Mouse (Mus musculus) forebrain, postnatal 0 days (tissue): ENCODE measurements around the gene Bptf. TPM values are rescaled to one million over a fixed set of nuclear protein-coding genes. Genes with fewer than 3 reads are reported as not detected.
"Not testable (repeated sequence)": the region's sequence is repeated elsewhere in the genome, so short reads cannot be mapped to it uniquely, and the experiment has no call there.

Source experiments
- ATAC-seq: fragments of 200-750 bp; cut with Nextera tagmentation; 2 replicates; pipeline ENCODE4 v1.8.0; 2017; ENCODE audit warnings: mild to moderate bottlenecking, moderate library complexity
- DNase-seq: peaks from one replicate; pipeline ENCODE4 v3.0.0-alpha.2; 2015
- H3K27ac ChIP-seq: fragments of 300-500 bp; sonication (generic); 2 replicates; pipeline ENCODE4 v1.5.1; 2014; ENCODE audit warnings: low read depth, mild to moderate bottlenecking, antibody characterized with exemption, low read length, moderate library complexity, mixed read lengths
- H3K27me3 ChIP-seq: fragments of 300-500 bp; sonication (generic); 2 replicates; pipeline ENCODE4 v1.6.1; 2014; ENCODE audit warnings: mild to moderate bottlenecking, low read length, mixed read lengths; ENCODE audit not compliant: insufficient read depth
- H3K36me3 ChIP-seq: fragments of 300-500 bp; sonication (generic); 2 replicates; pipeline ENCODE4 v1.6.1; 2014; ENCODE audit warnings: mild to moderate bottlenecking, moderate library complexity; ENCODE audit not compliant: insufficient read depth
- H3K4me1 ChIP-seq: fragments of 300-500 bp; sonication (generic); 2 replicates; pipeline ENCODE4 v1.6.1; 2014; ENCODE audit warnings: antibody characterized with exemption; ENCODE audit not compliant: insufficient read depth
- H3K4me2 ChIP-seq: fragments of 300-500 bp; sonication (generic); 2 replicates; pipeline ENCODE4 v1.6.1; 2014; ENCODE audit warnings: low read depth, mild to moderate bottlenecking, moderate library complexity
- H3K4me3 ChIP-seq: fragments of 300-500 bp; sonication (generic); 2 replicates; pipeline ENCODE4 v1.5.1; 2014; ENCODE audit warnings: low read depth, low read length, mixed read lengths
- H3K9ac ChIP-seq: fragments of 300-500 bp; sonication (generic); 2 replicates; pipeline ENCODE4 v1.6.1; 2014; ENCODE audit warnings: mild to moderate bottlenecking
- H3K9me3 ChIP-seq: fragments of 300-500 bp; sonication (generic); 2 replicates; pipeline ENCODE4 v1.6.1; 2016; ENCODE audit warnings: low read length
- CTCF ChIP-seq: sonication (generic); IDR thresholded peaks from 2 replicates; pipeline ENCODE4 v1.5.1; 2016; ENCODE audit warnings: antibody characterized with exemption, control low read depth, low read depth
- WGBS: fragments of 180-500 bp; shearing (Covaris S2); extraction: QIAGEN DNeasy Blood & Tissue Kit; methylation state at CpG from one replicate; pipeline ENCODE4 v1.1.7; 2014; 5-methylcytosine and 5-hydroxymethylcytosine counted together
- polyA plus RNA-seq: library from polyadenylated mRNA; unstranded; fragments of >200 nt; fragmentation: Nextera tagmentation; extraction: Ambion mirVana; gene quantifications from 2 replicates; pipeline ENCODE4 v1.2.1, GENCODE M21; 2015
- total RNA-seq: library from RNA; depleted of rRNA; stranded (reverse); fragments of >200 nt; gene quantifications from 2 replicates; pipeline ENCODE4 v1.2.3, GENCODE M21; 2014; rRNA removed

Gene Bptf
- total and polyA plus RNA-seq, 2 experiments from 2014 or later = 17.2 to 52.6 TPM

DNA sequence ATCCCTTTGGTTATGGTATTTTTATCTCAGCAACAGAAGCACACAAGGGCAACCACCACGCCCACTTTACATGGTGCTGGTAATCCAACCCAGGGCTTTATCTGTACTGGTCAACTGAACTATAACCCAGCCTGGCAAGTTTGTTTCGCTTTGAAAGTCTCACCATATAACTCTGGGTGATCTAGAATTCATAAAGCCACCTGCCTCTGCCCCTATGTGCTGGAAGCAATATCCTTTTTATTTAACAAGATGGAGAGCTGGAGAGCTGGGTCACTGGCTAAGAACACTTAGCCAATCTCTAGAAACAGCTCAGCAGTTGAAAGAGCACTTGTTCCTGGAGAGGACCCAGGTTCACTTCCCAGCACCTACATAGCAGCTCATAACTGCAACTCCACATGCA is 144.5 kb downstream of the Bptf start:
- Histone ChIP-seq H3K4me1 (no peaks in the 10 kb centered on the region), H3K27ac (no peak overlapping the region), H3K4me2 (no peak overlapping the region), H3K4me3 (no peak overlapping the region), H3K27me3 (no peaks in the 10 kb centered on the region), H3K9ac (no peak overlapping the region), H3K9me3 (no peaks in the 10 kb centered on the region), H3K36me3 (peaks cover 29% of the 10 kb centered on the region)
- DNase-seq = no peak
- 94% methylated on average over 2 of the region's 2 CpGs for WGBS
- no peak for TF ChIP-seq CTCF
- no peak for ATAC-seq

DNA sequence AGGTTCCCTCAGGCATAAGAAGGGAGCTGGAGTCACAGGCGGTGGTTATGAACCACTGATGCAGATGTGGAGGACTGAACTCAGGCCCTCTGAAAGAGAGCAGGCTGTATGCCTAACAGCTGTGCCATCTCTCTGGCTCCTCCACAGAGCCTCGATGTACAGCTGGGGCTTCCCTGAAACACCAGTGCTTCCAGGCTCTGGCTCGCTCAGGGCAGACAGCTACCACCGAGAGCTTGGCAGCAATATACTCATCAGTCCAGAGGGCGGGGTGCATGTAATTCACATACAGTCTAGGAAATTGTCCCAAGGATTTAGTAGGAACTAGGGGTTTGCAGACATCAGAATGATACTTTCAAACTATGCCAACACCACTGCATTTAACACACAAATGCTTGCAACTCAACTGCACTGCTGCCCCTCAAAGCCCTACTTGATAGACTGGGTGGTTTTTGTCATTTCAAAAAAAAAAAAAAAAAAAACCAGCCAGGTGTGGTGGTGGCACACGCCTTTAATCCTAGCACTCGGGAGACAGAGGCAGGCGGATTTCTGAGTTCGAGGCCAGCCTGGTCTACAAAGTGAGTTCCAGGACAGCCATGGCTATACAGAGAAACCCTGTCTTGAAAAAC is 145.8 kb downstream of the Bptf start:
- H3K9ac ChIP-seq, ATAC-seq, H3K9me3 ChIP-seq: not testable (repeated sequence)

More for the DNA sequence above, 145.8 kb downstream of the Bptf start:
- WGBS = 85% methylated on average over 9 of the region's 9 CpGs
- H3K4me1 ChIP-seq, H3K4me3 ChIP-seq, H3K27ac ChIP-seq, H3K27me3 ChIP-seq, H3K4me2 ChIP-seq, DNase-seq: not testable (repeated sequence)
- peaks cover 24% of the 10 kb centered on the region for H3K36me3 ChIP-seq

Other genes with a start within 250 kb of the Bptf start
- 44.3 and 46.1 TPM in 2 replicates for gene Smurf2, start 211.4 kb downstream of the Bptf start, total RNA-seq
- gene Smurf2, start 211.4 kb downstream of the Bptf start, polyA plus RNA-seq = 6.6 and 7.4 TPM in 2 replicates
- gene Kpna2, start 132.6 kb downstream of the Bptf start, total RNA-seq = 75.5 and 83.5 TPM in 2 replicates
- 100 and 102 TPM in 2 replicates for gene Kpna2, start 132.6 kb downstream of the Bptf start, polyA plus RNA-seq
- gene 1810010H24Rik, start 106.4 kb downstream of the Bptf start, total RNA-seq = 8.7 and 9.7 TPM in 2 replicates
- gene 1810010H24Rik, start 106.4 kb downstream of the Bptf start, polyA plus RNA-seq = 9.5 and 10.0 TPM in 2 replicates
- 42.2 and 49.0 TPM in 2 replicates for gene Nol11, start 57.3 kb upstream of the Bptf start, total RNA-seq
- 25.5 and 35.6 TPM in 2 replicates for gene Nol11, start 57.3 kb upstream of the Bptf start, polyA plus RNA-seq